Mouse (Mus musculus) olfactory bulb, adult 2 months (tissue): Measurements from ENCODE around the gene Rabgef1.

Experiments used
- CTCF ChIP-seq: fragments of 200-500 bp; IDR thresholded peaks from 2 replicates; pipeline ENCODE4 v1.5.1; 2012; ENCODE audit warnings: low read depth, mild to moderate bottlenecking, low read length, moderate library complexity; ENCODE audit not compliant: insufficient read depth
- POLR2A ChIP-seq: fragments of 200-500 bp; IDR thresholded peaks from 2 replicates; pipeline ENCODE4 v1.6.1; 2012; ENCODE audit warnings: mild to moderate bottlenecking, low read depth, low read length, moderate library complexity; ENCODE audit not compliant: insufficient read depth

- TF ChIP-seq POLR2A: no peak
- no peak for TF ChIP-seq CTCF
These were observed 2.5 kb upstream of the Rabgef1 start for GRCm38 (mm10) chr5:130169109-130169508.
